Mouse (Mus musculus) MEL-GATA-1-ER (cell line): ENCODE measurements around the gene Shf.
"Not testable (repeated sequence)": the region's sequence is repeated elsewhere in the genome, so short reads cannot be mapped to it uniquely, and the experiment has no call there.

Experiments used
- DNase-seq: peaks from one replicate; pipeline ENCODE4 v3.0.0-alpha.2; 2012; ENCODE audit warnings: low read depth; ENCODE audit errors: extremely low read depth

Shf gene

GRCm38 (mm10) chr2:122368995-122369739, at the start of gene Shf:
Gene Shf (minus strand): TSS chr2:122369162.
- no peak for DNase-seq

- no peak for DNase-seq
Observed at GRCm38 (mm10) chr2:122408928-122409327, 40.0 kb upstream of the Shf start.

- no peak for DNase-seq
Observed at GRCm38 (mm10) chr2:122407607-122408006, 38.6 kb upstream of the Shf start.

GRCm38 (mm10) chr2:122396150-122396549, 27.2 kb upstream of the Shf start:
- no peak for DNase-seq

- not testable (repeated sequence) for DNase-seq
Observed at GRCm38 (mm10) chr2:122387135-122387534, 18.2 kb upstream of the Shf start.

- DNase-seq = no peak
Observed at GRCm38 (mm10) chr2:122385095-122385494, 16.1 kb upstream of the Shf start.

GRCm38 (mm10) chr2:122382121-122382520, 13.2 kb upstream of the Shf start:
- no peak for DNase-seq

- DNase-seq = no peak
Observed at GRCm38 (mm10) chr2:122381329-122382103, 12.6 kb upstream of the Shf start.

- DNase-seq = no peak
Observed at GRCm38 (mm10) chr2:122380768-122381311, 11.9 kb upstream of the Shf start.

- DNase-seq = no peak
Observed at GRCm38 (mm10) chr2:122379292-122379650, 10.3 kb upstream of the Shf start.

GRCm38 (mm10) chr2:122378421-122379291, 9.7 kb upstream of the Shf start:
- DNase-seq = no peak

- peak; percentile 77 for DNase-seq
Observed at GRCm38 (mm10) chr2:122377751-122378246, 8.8 kb upstream of the Shf start.

GRCm38 (mm10) chr2:122377215-122377674, 8.3 kb upstream of the Shf start:
- peak; percentile 80 for DNase-seq

- no peak for DNase-seq
Observed at GRCm38 (mm10) chr2:122376041-122376561, 7.1 kb upstream of the Shf start.

- peak; percentile 89 for DNase-seq
Observed at GRCm38 (mm10) chr2:122375391-122375991, 6.5 kb upstream of the Shf start.

GRCm38 (mm10) chr2:122374666-122375331, 5.8 kb upstream of the Shf start:
- no peak for DNase-seq

GRCm38 (mm10) chr2:122374012-122374411, 5.0 kb upstream of the Shf start:
- no peak for DNase-seq

GRCm38 (mm10) chr2:122372541-122372940, 3.6 kb upstream of the Shf start:
- DNase-seq = no peak

- DNase-seq = no peak
Observed at GRCm38 (mm10) chr2:122372067-122372466, 3.1 kb upstream of the Shf start.
